Mouse (Mus musculus): ENCODE results near the gene Nr2f1. TPM values are rescaled to one million over a fixed set of nuclear protein-coding genes. Genes with fewer than 3 reads are reported as not detected.
A peak's percentile ranks its signal among the peaks of the same experiment; 100 is the strongest.

Nr2f1 gene
- total RNA-seq, 1 experiment from 2014 or later: not detected

DNA sequence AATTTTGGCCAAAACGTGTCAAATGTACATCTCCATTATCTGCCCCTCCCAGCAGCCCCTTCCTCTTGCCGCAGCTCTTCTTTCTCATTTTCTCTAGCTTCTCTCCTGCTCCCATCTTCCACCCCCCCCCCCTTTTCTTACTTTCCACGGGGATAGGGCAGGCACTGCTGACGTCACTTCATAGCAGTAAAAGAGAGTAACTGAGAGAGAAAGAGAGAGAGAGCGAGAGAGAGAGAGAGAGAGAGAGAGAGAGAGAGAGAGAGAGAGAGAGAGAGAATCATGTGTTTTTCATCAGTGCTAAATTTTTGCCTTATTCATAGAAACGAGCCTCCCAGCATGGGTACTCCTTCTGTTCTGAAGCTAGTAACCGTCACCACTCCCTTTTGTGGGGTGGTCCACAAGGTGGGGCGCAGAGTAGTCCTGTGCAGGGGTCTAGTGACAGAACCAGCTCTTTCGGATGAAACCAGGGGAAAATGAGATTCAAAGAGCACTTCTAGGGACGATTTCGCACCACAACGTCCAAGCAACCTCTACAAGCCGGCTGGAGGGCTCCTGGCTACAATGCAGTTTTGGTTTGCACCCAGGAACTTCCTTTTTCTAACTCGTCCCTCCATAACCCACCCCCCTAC is 17.5 kb downstream of the Nr2f1 start:
- no peak for ATAC-seq (replicated peaks; ENCODE audit: low read depth, poor library complexity, severe bottlenecking)

DNA sequence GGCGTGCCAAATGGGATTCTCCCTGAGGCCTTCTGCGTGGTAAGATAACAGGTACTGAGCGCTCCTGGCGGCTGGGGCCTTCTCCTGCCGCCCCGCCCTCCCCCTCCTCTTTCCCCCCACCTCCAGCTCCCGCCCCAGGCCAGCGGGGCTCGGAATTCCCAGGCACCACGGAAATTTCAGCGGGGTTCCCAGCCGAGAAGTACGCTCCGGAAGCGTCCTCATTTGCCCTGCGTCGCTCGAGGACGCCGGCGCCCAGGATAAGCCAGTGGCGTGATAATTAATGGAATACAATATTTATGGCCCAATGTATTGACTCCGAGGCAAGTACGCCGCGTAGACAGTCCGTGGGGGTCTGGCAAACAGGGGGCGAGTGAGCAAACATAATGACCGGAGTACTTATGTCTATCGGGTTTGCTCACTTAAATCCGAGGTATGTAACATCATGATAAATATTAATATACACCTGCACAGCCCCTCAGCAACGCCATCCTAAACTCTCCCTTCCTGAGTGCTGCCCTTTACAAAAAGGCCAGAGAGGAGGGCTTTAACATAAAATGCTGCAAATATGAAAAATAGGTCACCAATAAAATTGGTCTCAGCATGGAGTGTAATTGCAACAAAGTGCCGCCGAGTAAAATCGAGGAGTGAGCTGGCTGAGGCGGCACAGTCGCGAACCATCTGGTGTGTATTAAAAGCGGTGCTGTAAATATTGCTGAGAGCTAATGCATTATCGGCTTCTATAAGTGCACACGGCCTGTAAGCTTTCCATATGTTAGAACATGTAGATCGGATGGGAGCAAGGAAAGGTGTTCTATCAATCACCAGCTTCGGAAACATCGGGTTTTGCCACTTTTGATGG is 18.3 kb downstream of the Nr2f1 start:
- no peak; the same call in 1 of the 2 replicates for ATAC-seq (replicated peaks; ENCODE audit: low read depth, poor library complexity, severe bottlenecking)

DNA sequence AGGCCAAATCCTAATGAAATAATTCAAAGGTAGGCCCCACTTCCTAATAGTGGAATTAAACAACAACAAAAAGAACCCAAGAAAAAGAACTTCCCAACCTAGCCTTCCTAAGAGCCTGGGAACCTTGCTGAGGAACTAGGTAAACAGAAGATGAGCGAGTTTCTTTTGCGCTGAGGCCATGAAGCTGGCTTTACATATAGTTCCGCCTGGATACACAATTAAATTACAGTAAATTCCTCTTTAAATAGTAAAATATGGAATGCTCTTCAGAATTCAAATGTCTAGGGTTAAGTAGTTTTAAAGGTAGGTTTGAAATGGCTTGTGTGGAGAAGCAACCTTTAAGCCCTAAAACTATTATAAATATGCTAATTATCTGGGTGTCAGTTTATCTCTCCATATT is 19.3 kb downstream of the Nr2f1 start:
- ATAC-seq (replicated peaks; ENCODE audit: low read depth, poor library complexity, severe bottlenecking): no peak

DNA sequence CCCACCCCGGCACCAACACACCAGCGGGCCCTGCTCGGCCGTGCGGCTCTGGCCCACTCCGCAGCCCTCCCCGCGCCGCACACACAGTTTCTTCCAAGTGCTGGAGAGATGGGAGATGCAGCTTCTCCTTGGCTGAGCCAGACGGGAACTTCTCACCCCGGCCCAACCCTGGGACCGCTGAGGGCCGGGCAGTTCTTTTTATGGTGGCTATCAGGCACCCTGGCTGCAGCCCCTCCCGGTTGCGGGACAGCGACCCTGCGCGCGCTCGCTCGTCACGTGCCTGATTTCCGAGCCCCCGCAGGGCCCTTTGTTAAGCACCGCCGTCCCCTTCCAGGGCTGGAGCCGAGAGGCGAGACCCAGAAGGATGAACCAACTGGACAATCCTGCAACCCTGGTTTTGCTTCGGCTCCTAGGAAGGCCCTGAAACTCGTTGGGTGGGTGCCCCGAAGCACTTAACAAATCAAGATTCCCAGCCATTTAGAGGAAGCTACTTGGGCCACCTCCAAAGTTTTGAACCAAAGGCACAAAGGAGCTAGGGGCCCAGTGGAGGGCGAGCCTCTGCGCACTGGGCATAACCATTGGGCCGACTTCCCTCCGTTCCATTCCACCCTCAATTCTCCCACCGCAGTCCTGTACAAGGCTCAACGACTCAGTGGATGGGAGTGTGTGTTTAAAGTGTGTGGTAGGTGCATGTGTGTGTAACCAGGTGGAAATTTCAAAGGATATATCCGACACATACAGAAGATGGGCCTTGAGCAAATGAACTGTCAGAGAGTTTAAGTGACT is 20.1 kb downstream of the Nr2f1 start:
- 0 out of 2 replicates have a peak, but pooled peaks have one; percentile 17 for ATAC-seq (replicated peaks; ENCODE audit: low read depth, poor library complexity, severe bottlenecking)

DNA sequence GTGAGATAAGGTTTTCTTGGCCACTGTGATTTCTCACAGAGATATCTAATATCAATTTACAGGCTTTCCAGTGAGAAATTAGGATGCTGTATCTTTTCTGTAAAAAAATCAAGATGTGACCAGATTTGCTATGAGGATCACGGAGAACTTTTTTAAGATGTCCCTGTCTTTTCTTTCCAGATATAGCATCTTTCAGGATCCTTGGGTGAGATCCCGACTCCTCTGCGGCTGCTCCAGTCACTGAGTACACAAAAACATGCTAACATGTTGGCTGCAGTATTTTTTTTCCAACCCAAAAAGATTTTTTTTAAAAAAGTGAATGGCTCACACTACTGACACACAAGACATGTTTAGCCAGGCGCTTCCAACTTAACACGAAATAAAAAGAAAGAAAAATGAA is 20.8 kb downstream of the Nr2f1 start:
- ATAC-seq (replicated peaks; ENCODE audit: low read depth, poor library complexity, severe bottlenecking): no peak

DNA sequence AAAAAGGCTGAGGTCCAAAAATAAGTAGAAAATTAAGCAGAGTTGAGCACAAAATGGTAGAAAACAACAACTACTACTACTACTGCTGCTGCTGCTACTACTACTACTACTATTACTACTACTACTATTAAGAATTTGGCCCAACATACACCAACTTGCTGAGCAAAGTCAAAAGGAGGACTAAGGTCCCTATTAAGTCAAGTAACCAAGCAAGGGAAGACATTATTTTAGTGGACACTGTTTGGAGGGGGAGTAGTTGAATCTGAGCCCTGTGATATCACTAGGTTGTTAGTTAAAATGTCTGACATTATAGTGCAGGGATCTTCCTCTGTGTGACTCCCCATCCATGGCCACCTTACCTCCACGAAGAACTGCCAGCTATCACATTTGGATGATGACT is 21.5 kb downstream of the Nr2f1 start:
- no peak for ATAC-seq (replicated peaks; ENCODE audit: low read depth, poor library complexity, severe bottlenecking)

DNA sequence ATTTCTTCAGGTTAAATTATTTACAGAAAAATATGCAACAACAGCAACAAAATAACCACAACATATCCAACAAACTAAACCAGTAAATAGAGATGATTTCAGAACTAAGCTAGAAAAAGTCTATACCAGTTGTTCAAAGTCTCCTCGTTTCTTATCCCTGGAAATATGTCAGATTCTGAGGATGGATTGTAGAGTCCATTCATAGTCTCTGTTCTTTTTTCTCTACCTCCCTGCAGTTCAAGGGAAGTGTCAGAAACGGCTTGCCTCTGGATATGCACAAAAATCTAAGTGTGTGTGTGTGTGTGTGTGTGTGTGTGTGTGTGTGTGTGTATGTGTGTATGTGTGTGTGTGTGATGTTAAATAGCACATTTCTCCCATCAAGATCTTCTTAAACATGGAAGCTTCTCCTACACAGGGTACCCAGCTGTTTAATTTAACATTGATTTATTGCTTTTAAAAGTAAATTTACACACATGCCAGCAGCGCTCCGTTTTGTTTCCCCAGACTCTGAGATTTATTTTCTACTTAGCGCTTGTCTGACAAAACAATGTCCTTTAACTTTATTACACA is 22.1 kb downstream of the Nr2f1 start:
- no peak for ATAC-seq (replicated peaks; ENCODE audit: low read depth, poor library complexity, severe bottlenecking)

DNA sequence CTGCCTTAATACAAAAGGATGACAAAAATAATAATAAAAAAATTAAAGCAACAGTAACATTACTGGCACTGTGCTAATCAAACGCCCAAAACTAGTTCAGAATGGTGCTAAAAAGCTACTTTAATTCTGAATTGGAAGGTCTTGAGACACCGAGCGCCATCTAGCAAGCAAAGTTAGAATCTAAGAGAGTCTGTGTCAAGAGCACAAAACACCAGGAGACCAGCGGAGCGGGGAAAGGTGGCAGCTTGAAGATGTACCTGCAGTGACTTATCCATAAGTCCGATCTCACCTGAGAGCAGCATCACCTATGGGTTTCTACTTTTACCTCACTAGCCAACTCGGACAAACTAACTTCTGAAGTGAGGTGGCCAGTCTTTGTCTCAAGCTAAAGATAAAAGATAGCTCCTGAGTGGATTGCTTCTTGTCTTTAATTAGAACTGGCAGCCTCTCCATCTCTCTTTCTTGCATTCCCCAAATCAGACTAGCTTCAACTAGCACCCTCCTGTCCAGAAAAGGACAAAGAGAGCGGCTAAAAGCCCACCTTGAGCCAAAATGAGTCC is 23.7 kb downstream of the Nr2f1 start:
- ATAC-seq (replicated peaks; ENCODE audit: low read depth, poor library complexity, severe bottlenecking): peak; percentile 34; the same call in 1 of the 2 replicates

DNA sequence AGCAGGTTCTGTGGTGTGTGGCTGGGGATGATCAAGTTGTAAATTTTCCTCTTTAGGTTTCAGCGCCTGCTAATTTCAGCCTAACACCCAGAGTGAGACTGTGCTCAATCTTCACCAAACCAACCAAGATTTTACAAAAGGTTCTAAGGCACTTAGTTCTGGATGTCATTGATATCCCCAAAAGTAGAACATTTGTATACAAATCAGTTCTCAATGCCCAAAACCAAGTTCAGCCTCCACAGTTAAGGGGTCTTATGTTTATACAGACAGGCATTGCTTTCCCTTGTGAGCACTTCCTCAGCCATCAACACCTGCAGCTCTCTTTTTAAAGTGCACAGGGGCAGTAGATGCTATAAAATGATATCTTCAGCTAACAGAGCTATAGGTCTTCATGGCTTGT is 24.7 kb downstream of the Nr2f1 start:
- no peak for ATAC-seq (replicated peaks; ENCODE audit: low read depth, poor library complexity, severe bottlenecking)

DNA sequence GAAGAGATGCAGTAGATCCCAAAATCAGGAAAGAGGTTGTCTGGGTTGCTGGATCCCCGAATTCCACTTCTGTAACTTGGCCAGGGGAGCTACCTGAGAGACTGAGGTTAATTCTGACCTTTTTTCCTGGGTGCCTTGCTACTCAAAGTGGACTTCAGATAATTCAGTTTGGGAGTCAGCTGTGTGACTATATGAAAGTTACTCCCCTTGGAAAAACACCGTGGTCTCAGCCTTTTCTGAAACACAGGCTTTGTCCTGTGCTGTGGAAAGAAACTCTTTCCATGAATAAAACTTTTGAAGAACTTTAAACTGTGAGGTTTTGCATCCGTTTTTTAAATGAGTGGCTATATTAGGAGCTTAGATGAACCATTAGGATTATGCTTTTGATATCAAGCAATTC is 25.4 kb downstream of the Nr2f1 start:
- no peak for ATAC-seq (replicated peaks; ENCODE audit: low read depth, poor library complexity, severe bottlenecking)

DNA sequence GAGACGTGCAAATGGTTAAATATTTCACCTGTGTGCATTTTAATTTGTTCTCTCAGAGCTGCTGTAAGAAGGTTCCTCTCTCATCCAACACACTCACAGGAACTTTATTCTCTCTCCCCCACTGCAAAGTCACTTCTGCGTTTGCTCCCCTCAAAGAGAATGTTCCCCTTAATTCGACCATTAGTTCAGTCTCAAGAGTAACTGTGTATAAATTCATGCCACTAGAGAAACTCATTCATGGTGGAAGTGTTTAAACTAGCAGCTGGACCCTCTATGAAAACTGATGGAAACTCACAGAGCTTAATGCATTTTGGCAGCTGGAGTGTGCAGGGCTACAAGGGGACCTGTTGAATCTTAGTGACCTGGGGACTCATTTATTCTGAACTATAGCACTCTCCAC is 26.7 kb downstream of the Nr2f1 start:
- ATAC-seq (replicated peaks; ENCODE audit: low read depth, poor library complexity, severe bottlenecking): no peak

DNA sequence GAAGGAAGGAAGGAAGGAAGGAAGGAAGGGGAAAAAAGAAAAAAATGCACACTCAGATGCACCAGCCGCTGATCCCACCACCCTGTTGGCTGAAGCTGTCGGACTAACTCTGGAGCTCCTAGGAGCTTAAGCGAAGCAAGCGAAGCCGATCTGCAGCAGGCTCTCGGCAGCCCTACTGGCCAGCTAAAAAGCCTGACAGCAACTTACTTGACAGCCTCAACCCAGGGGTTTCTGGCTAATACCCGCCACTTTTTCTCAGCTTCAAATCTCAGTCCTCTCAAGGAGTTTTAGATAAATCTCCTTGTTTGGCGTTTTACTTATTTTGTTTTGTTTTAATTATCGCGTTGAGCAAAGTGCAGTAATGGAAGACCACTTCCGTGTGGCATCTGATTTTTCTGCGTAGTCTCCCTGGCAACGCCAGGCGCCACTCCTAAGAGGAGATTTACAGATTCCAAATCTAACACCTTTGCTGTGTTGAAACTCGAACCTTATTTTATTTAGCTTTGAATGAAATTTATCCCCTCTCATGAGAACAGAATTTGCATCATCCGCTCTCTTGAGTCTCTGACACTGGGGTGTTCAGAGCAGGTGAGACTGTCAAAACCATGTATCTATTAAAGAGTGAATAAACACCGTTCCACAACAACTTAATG is 27.4 kb downstream of the Nr2f1 start:
- ATAC-seq (replicated peaks; ENCODE audit: low read depth, poor library complexity, severe bottlenecking): no peak

DNA sequence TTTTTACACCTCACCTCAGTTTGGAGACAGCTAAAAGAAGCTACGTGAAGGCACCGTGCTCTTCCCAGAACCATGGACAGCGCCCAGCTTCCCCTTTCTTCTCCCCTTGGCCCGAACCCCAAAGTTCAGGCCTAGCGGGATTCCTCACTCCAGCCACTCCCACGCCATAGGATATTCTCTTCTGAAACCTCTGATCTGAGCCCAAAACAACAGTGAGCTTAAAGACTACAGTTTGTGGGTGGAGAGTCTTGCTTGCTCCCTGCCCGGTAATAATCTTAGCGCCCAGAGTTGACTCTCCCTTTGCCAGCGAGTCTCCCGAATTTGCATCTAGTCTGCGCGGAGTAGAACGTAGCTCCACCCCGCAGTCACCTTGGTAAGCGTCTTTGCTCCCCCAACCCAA is 28.2 kb downstream of the Nr2f1 start:
- ATAC-seq (replicated peaks; ENCODE audit: low read depth, poor library complexity, severe bottlenecking): peak; percentile 87

DNA sequence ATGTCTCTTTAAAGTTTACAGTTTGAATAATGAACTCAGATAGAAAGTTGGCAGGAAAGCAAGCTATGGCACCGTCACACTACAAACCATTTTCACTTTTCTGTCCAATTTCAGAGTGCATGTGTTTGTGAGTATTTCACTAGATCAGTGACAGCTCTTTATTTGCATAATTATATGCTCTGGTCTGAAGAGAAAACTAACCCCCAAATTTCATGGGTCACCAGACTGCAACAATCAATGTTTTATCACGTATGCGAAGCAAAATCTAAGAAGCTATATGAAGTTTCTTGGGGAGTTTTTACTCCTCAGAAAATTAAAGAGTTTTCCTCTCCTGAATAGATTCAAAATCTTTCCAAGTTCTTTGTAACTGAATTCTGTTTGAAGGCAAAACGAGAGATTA is 31.4 kb downstream of the Nr2f1 start:
- no peak for ATAC-seq (replicated peaks; ENCODE audit: low read depth, poor library complexity, severe bottlenecking)

DNA sequence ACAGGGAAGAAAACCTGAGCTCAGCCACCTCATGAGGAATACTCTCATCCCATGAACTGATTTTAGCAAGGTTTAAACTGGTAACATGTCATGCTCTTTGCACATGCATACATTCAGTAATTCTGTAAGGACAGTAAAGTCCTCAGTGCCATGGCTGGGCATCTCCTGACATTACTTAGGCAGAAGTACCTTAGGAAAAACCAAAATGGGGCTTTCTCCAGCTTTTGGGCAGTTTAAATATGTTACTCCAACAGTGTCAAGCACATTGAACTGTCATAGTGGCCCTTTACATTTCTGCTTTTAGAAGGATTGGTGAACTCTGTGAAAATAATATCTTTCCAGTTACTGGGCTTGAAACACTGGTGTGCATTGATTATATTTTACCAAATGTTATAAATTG is 34.6 kb downstream of the Nr2f1 start:
- no peak for ATAC-seq (replicated peaks; ENCODE audit: low read depth, poor library complexity, severe bottlenecking)

DNA sequence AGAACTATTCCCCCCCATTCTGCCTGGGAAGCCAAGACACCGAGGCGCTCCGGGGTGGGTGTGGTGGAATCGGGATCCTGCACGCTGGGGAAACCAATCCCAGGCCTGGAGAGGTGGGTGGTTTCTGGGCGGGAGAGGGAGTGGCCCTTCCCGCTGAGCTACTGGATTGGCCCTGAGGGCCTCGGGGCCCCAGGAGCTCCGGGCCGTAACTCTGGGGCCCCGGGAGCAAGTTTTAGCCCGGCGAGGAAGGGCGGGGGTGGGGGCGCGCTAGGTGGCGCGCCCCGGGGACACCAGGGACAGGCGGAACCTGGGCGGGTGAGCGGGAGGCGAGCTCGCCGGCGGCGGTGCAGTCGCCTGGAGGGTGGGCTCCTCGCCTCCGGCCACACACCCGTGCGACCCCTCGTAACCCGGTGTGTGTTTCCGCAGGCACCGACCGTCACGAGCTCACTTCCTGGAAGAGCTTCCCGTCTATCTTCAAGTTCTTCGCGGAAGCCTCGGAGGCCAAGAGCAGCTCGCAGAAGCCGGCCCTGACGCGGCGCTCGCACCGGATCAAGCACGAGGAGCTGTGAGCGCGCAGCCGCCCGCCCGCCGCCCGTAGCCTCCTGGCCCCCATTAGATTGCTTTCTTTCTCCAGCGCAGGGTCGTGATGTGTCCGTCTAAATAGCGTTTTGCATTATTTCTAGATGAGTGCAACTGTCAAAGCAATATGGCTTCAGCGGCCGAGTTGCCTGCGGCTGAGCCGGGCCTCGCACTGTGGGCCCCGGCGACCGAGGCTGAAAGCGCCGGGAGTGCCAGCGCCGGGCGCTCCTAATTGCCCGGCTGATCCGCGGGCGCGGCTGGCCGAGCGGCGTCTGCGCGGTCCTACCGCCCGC is 36.2 kb downstream of the Nr2f1 start:
- peak; percentile 90 for ATAC-seq (replicated peaks; ENCODE audit: low read depth, poor library complexity, severe bottlenecking)

DNA sequence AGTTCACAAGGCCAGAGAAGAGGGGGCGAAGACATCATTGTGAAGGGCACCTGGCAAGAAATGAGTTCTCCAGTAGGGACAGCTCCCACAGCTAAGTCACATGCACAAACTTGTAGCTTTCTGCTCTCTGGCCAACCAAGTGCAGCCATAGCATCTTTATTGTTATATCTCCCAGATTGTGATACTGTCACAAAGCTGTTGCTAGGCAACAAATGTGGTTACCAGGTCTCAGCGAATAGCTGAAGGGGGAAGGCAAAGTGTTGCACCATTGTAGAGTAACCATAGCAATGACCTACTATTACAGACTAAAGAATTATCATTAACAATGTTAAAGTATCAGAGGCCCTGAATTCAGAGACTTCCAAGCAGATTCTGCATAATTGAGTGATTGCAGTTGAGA is 37.4 kb downstream of the Nr2f1 start:
- peak; percentile 24; the same call in 1 of the 2 replicates for ATAC-seq (replicated peaks; ENCODE audit: low read depth, poor library complexity, severe bottlenecking)

DNA sequence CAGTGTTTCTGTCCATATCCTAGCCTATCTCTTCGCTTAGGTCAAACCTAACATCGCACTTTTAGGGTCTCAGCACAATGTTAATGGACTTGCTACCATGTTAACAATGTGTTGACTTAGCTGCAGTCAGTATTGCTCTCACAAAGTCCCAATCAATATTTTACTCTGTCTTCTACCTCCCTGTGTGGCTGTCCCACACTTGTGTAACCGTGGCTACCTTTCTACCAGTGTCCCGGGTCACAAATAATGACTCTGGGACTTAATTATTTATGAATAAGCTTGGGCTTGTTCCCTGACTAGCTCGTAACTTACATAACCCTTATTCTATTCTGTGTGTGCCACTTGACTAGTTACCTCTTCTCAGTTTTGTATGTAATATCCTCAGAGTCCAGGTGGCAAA is 42.1 kb downstream of the Nr2f1 start:
- no peak for ATAC-seq (replicated peaks; ENCODE audit: low read depth, poor library complexity, severe bottlenecking)

All from common myeloid progenitor, adult 5-6 weeks (primary cell).